Mouse (Mus musculus): Measurements from ENCODE around the gene Ankub1. TPM values are rescaled to one million over a fixed set of nuclear protein-coding genes. Genes with fewer than 3 reads are reported as not detected.

Ankub1 gene
- total RNA-seq, 2 experiments from 2014 or later: not detected

DNA sequence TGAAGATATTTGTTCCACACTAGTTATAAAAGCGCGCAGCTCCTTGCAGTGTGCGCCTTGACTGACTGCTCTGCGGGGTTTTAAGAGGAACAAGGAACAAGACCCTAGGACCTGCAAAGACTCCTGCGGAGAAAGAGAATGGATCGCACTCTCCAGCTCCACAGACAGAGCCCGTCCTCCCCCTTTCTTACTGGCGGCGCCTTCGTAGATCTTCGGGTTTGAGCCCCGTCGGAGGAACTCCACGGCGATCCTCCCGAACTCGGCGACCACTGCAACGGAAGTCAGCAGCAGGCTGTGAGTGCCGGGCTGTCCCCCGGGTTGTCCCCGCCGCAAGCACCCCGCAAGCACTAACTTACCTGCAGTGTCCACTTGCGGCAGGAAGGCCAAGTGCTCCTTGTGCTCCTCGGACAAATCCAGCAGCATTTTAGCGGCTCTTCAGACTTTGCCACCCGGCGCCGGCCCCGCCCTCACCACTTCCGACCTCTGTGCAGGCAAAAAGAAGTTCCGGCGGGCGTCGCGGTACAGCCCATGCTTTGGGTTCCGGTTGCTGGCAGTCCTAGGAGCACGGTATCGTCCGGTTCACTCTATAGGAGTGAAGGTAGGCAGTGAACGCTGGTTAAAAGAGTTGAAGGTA, 41.3 kb downstream of the Ankub1 start, which contains the start of gene Commd2:
Gene Commd2 (minus strand): TSS at position 485 of the 634 bp plus-strand sequence.
- peak; percentile 91 to 94 for DNase-seq
- intact Hi-C loops (cut with DNase I): no loop called here

DNA sequence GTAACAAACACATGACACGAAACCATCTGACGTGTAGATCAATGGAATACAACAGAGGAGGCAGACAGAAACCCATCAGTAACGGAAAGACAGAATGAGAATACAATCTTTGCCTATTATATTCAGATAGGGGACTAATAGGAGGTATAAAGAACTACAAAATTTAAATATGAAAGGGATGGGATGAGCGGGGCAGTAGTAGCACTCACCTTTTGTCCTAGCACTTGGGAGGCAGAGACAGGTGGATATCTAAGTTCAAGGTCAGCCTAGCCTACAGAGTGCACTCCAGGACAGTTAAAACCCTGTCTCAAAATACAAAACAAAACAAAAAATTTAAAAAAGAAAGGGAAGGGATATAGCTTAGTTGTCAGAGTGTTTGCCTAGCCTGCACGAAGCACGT, 49.4 kb downstream of the Ankub1 start:
- intact Hi-C loops (cut with DNase I): no loop called here
- no peak for DNase-seq

DNA sequence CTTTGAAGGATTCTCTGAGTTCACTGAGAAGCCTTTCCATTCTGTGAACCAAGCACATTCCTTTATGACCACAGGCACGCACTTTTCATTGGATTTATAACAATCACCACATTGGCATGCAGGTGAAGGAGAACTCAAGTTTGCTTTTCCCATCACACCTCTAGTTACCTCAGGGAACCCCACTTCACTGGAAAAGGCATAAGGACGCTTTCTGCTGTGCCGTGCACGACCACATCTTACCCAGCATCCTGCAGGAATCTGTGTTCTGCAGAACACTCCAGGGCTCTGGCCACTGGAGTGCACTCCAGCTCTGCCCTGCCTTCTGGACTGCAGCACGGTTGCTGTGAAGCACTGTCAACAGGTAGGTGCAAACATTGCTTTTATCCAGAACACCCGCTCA, 55.0 kb downstream of the Ankub1 start:
- DNase-seq: no peak
- intact Hi-C loops (cut with DNase I): no loop called here

DNA sequence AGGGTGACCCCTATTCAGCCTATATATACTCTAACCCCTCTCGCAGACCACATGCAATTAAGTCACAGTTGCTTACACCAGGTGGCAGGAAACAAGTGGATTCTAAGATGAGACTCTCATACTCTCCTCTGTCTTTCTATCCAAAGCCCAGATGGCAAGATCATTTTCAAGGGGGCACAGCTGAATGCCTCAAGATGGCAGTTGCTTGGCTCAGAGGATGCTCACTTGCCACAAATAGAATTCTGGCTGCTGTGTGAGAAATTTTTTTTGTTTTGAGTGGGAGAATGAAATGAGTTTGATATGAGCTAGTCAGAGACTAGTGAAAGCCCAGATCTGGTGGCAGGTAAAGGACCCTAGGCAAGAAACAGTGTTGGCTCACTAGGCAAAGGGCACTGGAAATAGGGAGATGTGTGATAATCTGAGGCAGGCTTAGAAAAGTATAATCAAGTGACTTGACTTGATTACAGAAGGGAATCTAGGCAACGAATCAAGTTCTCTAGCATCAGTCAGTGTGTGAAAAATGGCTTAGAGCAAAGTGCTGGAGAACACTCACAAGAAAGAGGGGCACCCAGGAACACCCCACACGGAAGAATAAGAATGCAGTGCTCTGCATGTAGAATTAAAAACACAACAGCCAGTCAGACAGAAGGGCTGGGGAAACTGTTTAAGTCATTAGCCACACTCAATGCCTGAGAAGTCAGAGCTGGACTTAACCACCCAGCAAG, 57.7 kb downstream of the Ankub1 start:
- DNase-seq: no peak

DNA sequence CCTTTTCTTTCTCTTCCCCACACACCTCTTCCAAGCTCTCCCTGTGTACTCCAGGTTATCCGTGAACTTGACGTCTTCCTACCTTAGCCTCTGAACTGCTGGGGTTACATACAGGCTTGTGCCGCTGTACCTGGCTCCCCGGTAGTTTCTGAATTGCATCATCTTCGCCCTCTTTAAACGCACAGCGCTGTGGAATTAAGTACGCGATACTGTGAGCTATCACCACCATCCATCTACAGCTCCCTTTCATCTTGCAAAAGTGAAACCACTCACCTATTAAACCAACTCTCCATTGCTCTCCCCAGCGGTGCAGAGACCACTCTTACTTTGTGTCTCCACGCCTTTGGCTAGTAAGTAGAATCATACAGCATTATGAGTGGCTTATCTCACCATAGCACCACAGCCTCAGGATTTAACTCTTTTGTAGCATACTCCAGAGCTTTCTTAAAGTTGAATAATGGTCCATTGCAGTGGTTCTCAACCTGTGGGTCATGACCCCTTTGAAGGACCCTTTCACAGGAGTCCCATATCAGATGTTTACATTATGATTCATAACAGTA, 65.6 kb downstream of the Ankub1 start:
- no peak for DNase-seq
- intact Hi-C loops (cut with DNase I): loop anchor here (5.0 kb wide), 1 partner anchor 360 kb away; no protein-coding TSS in a partner anchor

More for the DNA sequence above, 57.7 kb downstream of the Ankub1 start:
- intact Hi-C loops (cut with DNase I): no loop called here

DNA sequence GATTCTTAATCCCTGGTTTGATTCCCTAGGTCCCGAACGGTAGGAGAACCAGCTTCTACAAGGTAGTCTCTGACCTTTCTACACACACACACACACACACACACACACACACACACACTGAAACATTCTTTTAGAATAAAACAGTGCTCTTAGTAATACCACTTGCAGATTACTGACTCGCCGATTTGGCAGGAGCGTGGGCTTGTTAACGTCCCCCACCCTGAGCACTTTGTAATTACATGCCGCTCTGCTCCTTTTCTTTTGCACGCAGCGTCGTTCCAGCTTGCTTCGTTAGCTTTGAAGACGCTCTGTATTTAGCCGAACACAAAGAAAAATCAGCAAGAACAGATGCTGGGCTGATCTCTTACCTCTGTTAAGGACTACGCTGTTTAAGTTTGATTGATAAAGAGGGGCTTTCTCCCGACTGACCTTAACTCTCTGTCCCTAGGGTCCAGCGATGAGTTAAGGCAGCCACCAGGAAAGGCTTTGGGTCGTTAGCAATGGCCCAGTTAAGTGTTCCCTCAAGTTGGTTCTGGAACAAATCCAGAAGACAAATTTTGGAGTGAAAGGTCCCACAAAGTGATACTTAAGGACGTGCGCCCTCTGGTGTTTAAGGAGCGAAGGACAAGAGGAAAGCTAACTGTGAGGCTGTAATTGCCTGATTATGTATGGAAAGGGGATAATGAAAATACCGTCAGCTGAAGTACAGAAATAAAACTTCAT, 67.2 kb downstream of the Ankub1 start:
- DNase-seq: peak; percentile 78 to 80
- intact Hi-C loops (cut with DNase I): loop anchor here (1.0 to 5.0 kb wide), 3 partner anchors 155 to 358 kb away; no protein-coding TSS in a partner anchor

DNA sequence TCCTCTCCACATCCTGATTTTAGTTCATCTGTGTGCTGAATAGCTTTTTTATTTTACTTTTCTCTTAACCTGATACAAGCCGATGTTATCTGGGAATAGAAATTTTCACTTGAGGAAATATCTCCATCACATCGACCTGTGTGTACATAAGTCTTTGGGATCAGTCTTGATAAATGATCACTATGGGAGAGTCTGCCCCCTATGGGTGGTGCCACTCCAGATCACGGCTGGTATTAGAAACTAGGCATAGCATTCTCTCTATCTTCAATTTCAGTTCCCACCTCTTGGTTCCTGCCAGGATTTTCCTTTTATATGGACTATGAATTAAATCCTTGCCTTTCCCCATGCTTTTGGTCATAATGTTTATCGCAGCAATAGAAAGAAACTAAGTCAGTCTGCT, 72.9 kb downstream of the Ankub1 start:
- peak in 1 of 2 experiments; percentile 44 for DNase-seq
- intact Hi-C loops (cut with DNase I): no loop called here

DNA sequence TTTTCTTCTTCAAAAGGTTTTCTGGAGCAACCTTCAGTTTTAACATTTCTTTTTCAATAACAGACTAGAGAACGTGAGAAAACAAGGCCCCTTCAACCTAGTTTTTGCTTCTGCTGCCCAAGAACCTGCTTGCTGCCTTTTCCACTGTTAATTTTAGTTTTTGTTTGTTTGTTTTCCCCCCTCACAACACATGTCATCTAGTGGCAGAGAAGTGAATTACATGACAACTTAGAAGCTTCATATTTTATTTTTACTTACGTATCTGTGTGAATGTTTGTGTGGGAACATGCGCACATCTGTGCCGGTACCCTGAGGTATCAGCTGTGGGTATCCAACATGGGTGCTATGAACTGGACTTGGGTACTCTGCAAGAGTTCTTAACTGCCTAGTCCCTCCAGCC, 76.9 kb downstream of the Ankub1 start:
- intact Hi-C loops (cut with DNase I): loop anchor here (2.0 kb wide), 2 partner anchors 39 to 145 kb away; no protein-coding TSS in a partner anchor

DNA sequence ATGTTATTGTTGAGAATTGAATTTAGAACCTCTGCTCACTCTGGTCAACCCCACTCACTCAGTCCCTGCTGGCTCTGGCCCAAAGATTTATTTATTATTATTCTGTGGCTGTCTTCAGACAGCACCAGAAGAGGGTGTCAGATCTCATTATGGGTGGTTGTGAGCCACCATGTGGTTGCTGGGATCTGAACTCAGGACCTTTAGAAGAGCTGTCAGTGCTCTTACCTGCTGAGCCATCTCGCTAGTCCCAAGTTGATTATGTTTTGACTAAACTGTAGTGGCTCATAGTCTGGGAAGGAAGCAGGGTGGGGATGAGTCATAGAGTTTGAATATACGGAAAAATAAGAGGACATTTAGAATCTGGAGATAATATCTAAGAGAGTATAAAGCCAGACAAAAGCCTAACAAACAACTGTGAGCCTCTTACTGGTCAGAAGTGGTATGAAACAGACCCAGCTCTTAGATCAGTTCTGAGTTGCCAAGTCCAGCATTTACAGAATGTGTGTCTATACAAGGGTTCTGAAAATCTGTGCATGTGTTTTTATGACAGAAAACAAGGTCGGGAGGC, 80.1 kb downstream of the Ankub1 start:
- intact Hi-C loops (cut with DNase I): no loop called here
- DNase-seq: no peak

More for the DNA sequence above, 76.9 kb downstream of the Ankub1 start:
- no peak for DNase-seq

DNA sequence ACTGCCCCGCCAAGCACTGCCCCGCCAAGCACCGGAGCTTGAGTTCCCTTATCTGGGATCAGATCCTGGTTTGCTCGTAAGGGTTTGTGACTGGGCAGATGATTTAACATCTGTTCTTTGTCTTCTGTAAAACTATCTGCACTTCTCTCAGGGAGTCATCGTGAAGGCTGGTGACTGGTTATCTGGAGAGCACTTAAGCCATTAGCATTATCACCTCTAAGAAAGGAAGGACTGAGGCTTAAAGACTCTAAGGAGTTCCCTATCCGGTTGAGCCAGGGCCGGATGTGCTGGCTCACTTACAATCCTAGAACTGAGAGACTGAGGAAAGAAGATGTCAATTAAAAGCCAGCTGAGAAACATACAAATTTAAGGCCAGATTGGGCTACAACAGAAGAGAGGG, 80.8 kb downstream of the Ankub1 start:
- intact Hi-C loops (cut with DNase I): no loop called here
- no peak for DNase-seq

Small RNAs within 50 kb of the gene (microRNA-seq; reads per million reads assigned to microRNA genes)
- gene Mir6377 (ENCODE audit: borderline number of aligned reads in 2 of 2): 0 reads per million in 2 experiments

Other genes with a start within 250 kb of the Ankub1 start
- 10 to 100 TPM; 56.3 to 58.3 TPM for gene Wwtr1, start 116.9 kb downstream of the Ankub1 start, total RNA-seq (2021)
- gene Commd2, start 41.1 kb downstream of the Ankub1 start, total RNA-seq (2021): 10 to 100 TPM; 11.3 to 14.2 TPM
- 10 to 100 TPM; 68.1 to 77.6 TPM for gene Rnf13, start 43.3 kb upstream of the Ankub1 start, total RNA-seq (2021)
- 10 to 100 TPM; 34.6 to 34.9 TPM for gene Pfn2, start 155.3 kb upstream of the Ankub1 start, total RNA-seq (2021)